Mouse (Mus musculus) kidney, adult 2 months (tissue): ENCODE measurements around the gene Suds3. TPM values are rescaled to one million over a fixed set of nuclear protein-coding genes. Genes with fewer than 3 reads are reported as not detected.

Source experiments
- DNase-seq: peaks from one replicate; pipeline ENCODE4 v3.0.0; 2021
- H3K27ac ChIP-seq: fragments of 200-500 bp; 2 replicates; pipeline ENCODE4 v1.5.1; 2012; ENCODE audit warnings: low read depth, low read length, control low read depth, inconsistent platforms; ENCODE audit not compliant: insufficient read depth
- H3K27me3 ChIP-seq: fragments of 200-500 bp; replicated peaks from 2 replicates; pipeline ENCODE4 v1.6.1; 2012; ENCODE audit warnings: mild to moderate bottlenecking, moderate library complexity, low read length, inconsistent platforms; ENCODE audit not compliant: control insufficient read depth, insufficient read depth
- H3K36me3 ChIP-seq: fragments of 200-500 bp; 2 replicates; pipeline ENCODE4 v1.6.1; 2012; ENCODE audit warnings: mild to moderate bottlenecking, moderate library complexity, low read length, inconsistent platforms; ENCODE audit not compliant: control insufficient read depth, insufficient read depth
- H3K4me1 ChIP-seq: fragments of 200-500 bp; 2 replicates; pipeline ENCODE4 v1.6.1; 2011; ENCODE audit warnings: low read length; ENCODE audit not compliant: control insufficient read depth, insufficient read depth
- H3K4me3 ChIP-seq: fragments of 200-500 bp; 2 replicates; pipeline ENCODE4 v1.5.1; 2011; ENCODE audit warnings: mild to moderate bottlenecking, low read depth, low read length, control low read depth; ENCODE audit not compliant: insufficient read depth
- CTCF ChIP-seq: fragments of 200-500 bp; conservative IDR thresholded peaks from 2 replicates; pipeline ENCODE4 v1.5.1; 2011; ENCODE audit warnings: low read depth, mild to moderate bottlenecking, control low read depth, low read length, moderate library complexity, mixed read lengths; ENCODE audit not compliant: insufficient read depth, insufficient read length
- POLR2A ChIP-seq: fragments of 200-500 bp; IDR thresholded peaks from one replicate; pipeline ENCODE4 v1.6.1; 2011; ENCODE audit warnings: low read depth, low read length, control low read depth
- WGBS: fragments of 180-500 bp; shearing (Covaris S2); methylation state at CpG from one replicate; pipeline ENCODE4 v1.1.7; 2018; 5-methylcytosine and 5-hydroxymethylcytosine counted together
- polyA plus RNA-seq: library from polyadenylated mRNA; depleted of rRNA; stranded (reverse); fragments of >200 nt; gene quantifications from 2 replicates; pipeline ENCODE4 v1.2.3, GENCODE M21; 2012

The Suds3 gene
- polyA plus RNA-seq, 1 experiment: 84.9 TPM

DNA sequence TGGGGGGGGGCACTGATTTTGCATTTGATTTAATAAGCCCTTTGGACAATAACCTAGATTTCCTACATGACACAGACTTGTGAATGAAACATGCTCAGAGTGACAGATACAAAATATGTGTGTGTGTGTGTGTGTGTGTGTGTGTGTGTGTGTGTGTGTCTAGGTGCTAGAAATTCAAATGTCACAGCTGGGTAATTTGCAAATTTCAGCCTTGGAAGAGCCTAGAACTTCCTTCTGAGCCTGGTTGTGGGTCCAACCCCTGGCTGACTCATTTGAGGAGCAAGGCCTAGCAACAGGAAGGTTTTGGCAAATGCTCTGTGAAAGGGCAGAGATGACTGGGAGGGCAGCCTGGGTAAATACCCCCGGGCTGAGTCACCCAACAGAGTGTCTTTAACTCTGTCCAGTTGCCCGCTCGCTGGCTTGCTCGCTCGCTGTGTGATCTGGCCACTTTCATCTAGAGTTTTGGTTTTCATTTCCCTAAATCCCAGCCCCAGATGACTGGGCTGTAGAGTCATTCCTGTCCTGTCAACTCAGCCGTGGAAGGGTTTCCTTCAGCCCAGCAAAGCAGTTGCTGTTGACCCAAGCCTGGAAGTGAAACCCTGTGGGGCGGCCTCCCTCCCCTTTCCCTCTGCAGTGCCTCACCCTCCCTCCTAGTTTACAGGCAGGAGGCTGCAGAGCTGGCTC is 42.6 kb upstream of the Suds3 start:
- Histone ChIP-seq H3K27me3 (no peaks in the 10 kb centered on the region), H3K27ac (peak overlapping the region; percentile 8; the same call in 1 of the 2 replicates), H3K4me3 (no peak overlapping the region), H3K36me3 (no peaks in the 10 kb centered on the region), H3K4me1 (peaks cover 6% of the 10 kb centered on the region; the same call in 1 of the 2 replicates)
- DNase-seq: peak; percentile 63
- WGBS: 52% methylated on average over 7 of the region's 7 CpGs
- TF ChIP-seq CTCF (no peak), POLR2A (no peak)

DNA sequence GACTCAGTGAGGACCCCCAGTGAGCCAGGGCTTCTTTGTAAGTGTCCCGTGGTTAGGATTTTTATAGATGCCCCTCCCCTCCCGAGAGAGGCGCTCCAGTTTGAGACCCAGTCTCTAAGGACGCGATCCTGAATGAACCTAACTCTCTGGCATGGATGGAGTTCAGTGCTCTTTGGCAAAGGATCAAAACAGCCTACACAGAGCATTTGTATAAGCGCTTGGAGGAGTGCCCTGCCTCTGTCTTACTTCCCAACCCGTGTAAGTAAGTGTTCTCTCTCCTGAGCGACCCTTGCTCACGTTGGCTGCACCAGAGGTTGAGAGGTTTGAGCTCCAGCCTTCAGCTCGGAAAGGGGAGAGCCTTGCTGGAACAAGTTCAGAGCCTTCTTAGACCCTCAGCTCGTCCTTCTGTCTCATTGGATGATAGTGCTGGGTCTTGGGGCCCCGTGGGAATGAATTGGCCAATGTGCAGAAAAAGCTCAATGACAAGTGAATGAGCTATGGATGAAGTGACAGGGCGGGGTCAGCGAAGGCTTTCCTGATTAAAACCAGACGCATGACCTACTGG is 37.7 kb upstream of the Suds3 start:
- Histone ChIP-seq H3K4me3 (no peak overlapping the region), H3K36me3 (no peaks in the 10 kb centered on the region), H3K27me3 (no peaks in the 10 kb centered on the region), H3K27ac (no peak overlapping the region), H3K4me1 (no peaks in the 10 kb centered on the region)
- DNase-seq: peak; percentile 66
- 75% methylated on average over 15 of the region's 15 CpGs for WGBS
- TF ChIP-seq CTCF (no peak), POLR2A (no peak)

DNA sequence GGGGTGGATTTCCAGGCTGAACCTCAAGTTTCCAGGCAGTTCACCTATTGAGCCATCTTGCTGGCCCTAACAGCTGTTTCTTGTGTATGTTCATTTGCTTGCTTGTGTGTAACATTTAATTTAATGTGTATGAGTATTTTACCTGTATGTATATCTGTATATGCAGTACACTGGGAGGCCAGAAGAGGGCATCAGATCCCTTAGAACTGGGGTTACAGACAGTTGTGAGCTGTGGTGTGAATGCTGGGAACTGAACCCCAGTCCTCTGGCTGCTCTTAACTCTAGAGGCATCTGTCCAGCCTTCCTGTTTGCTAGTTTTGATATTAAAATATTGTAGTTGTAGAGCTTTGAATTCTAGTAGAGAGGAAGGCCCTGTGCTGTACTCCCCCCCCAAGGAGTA is 37.0 kb upstream of the Suds3 start:
- H3K4me3 ChIP-seq: no peak overlapping the region
- no peaks in the 10 kb centered on the region for H3K27me3 ChIP-seq
- no peak overlapping the region for H3K27ac ChIP-seq
- DNase-seq: no peak
- TF ChIP-seq CTCF (no peak), POLR2A (no peak)
- H3K4me1 ChIP-seq: no peaks in the 10 kb centered on the region
- H3K36me3 ChIP-seq: no peaks in the 10 kb centered on the region

DNA sequence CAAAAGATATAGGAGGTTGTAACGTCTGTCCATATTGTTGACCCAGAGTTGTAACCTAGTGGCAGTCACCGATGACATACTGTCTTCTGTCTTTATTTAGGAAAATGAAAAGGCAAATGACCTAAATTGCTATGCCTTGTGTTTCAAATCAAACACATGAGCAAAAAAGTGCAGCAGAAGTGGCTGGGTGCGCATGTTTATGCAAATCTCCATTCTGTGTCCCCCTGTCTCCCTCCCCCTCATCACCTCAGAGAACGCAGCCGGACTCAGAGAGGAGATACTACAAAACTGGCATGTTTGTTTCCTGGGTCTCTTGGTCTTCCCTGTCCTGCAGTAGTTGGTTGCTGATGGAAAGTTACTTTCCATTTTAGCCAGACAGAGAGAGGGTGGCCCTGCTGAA is 34.2 kb upstream of the Suds3 start:
- TF ChIP-seq POLR2A: no peak
- TF ChIP-seq CTCF: no peak
- whole genome bisulfite sequencing: 87% methylated on average over 5 of the region's 5 CpGs
- Histone ChIP-seq H3K36me3 (no peaks in the 10 kb centered on the region), H3K4me1 (no peaks in the 10 kb centered on the region), H3K27ac (no peak overlapping the region), H3K4me3 (no peak overlapping the region), H3K27me3 (no peaks in the 10 kb centered on the region)
- DNase-seq: no peak

- Histone ChIP-seq H3K4me3 (no peak overlapping the region), H3K27me3 (no peaks in the 10 kb centered on the region), H3K36me3 (no peaks in the 10 kb centered on the region), H3K27ac (no peak overlapping the region), H3K4me1 (no peaks in the 10 kb centered on the region)
- no peak for DNase-seq
- no peak for TF ChIP-seq POLR2A
- no peak for TF ChIP-seq CTCF
- WGBS: 67% methylated on average over 16 of the region's 16 CpGs
Observed at GRCm38 (mm10) chr5:117149054-117149942, 33.4 kb upstream of the Suds3 start.

- Histone ChIP-seq H3K4me1 (no peaks in the 10 kb centered on the region), H3K27me3 (no peaks in the 10 kb centered on the region), H3K27ac (no peak overlapping the region), H3K36me3 (no peaks in the 10 kb centered on the region), H3K4me3 (no peak overlapping the region)
- DNase-seq: no peak
- no peak for TF ChIP-seq POLR2A
- TF ChIP-seq CTCF: peak; percentile 13; the same call in 1 of the 2 replicates
- WGBS: 92% methylated on average over 16 of the region's 16 CpGs
Observed at GRCm38 (mm10) chr5:117147187-117148095, 31.5 kb upstream of the Suds3 start.
